Mouse (Mus musculus) kidney, postnatal 4 days (tissue): Measurements from ENCODE around the gene Mroh3.

Source experiments
- DNase-seq, 2 experiments: peaks; one replicate each; pipeline ENCODE4 v3.0.0; 2021; ENCODE audit warnings: mixed read lengths in 2 of 2

The Mroh3 gene

DNA sequence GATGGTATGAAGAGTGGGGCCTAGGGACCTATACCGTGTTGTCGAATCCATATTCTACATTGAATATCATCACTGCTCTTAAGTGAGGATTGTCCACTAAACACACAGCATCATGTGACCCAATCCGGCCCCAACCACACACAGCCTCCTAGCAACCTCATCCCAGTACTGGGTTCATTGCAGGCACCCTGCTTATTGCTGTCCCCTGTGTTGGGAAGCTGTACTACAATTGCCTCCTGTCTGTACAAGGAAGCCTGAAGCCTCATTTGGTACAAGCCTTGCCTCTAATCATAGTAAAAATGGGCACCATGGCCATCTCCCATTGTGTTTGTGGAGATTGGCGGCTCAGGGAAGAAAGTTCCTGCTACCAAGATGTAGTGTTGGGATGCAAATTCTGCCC lies 56.3 kb downstream of the Mroh3 start:
- DNase-seq: no peak

DNA sequence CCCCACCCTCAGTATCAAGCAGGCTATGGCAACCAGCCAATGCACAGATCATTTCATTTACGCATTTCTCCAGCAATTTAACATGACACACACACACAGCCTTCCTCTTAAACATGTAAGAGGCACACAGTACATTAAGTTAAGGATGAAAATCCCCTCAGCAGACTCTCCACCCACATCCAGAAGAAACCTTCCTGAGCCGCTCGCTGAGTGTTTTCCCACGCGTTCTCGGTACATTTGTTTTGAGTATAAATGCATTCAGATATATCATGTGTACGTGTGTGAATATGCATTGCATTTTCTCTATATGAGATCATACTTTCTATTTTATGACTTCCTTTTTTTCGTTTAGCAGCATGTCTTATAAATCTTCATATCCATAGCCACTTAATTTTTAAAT lies 61.3 kb downstream of the Mroh3 start:
- no peak for DNase-seq

DNA sequence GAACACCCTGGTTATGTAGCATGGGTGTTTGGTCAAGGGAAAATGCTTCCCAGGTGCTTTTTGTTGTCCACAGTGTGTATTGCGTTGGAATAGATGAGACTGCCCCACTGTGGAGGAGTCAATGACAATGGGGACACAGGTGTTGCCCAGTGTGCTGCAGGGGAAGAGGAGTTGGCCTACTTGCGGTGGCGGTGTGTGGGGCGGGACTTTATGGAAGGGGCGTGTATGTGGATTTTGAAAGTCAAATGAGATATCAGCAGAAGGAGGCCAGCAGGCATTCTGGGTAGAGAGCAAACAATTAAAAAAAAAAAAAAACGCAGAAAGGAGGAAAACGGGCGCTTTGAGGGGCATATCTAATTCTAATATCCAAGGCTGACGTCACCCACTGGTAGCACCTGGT lies 62.9 kb downstream of the Mroh3 start:
- no peak for DNase-seq

DNA sequence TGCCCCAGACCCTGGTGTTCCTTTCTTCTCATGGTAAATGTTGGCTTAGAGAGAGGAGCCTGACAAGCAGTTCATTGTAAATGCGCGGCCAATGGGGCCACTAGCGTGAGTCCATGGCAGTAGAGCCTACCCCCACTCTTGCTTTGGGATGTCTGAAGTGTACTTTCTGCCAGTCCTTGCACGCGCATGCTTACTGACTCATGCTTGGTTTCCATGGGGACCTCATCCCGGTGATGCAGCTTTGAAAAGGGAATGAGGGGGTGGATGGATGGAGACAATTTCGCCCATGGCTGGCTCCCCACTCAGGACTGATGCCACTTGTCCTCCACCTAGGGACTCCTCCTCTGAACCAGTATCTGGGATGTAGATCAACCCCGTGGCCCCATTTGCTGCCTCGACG lies 69.1 kb downstream of the Mroh3 start:
- DNase-seq: no peak

DNA sequence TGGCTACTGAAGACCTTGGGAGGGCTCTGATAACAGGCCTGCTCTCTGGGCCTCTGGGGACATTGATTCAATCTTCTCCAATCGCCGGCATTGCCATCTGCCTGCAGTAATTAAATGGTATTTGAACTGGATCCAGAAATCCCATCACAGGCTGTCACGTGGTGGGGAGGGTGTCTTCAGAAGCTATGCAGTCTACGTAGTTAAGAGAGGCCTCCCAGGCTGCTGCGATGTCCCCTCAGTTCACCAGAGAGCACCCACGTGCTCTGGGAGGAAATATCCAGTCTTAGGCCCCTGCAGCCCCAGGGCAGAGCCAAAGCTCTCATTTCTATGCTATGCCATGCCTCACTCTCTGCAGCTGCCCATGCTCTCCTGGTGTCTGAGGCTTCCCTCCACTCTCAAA lies 70.3 kb downstream of the Mroh3 start:
- DNase-seq: no peak

DNA sequence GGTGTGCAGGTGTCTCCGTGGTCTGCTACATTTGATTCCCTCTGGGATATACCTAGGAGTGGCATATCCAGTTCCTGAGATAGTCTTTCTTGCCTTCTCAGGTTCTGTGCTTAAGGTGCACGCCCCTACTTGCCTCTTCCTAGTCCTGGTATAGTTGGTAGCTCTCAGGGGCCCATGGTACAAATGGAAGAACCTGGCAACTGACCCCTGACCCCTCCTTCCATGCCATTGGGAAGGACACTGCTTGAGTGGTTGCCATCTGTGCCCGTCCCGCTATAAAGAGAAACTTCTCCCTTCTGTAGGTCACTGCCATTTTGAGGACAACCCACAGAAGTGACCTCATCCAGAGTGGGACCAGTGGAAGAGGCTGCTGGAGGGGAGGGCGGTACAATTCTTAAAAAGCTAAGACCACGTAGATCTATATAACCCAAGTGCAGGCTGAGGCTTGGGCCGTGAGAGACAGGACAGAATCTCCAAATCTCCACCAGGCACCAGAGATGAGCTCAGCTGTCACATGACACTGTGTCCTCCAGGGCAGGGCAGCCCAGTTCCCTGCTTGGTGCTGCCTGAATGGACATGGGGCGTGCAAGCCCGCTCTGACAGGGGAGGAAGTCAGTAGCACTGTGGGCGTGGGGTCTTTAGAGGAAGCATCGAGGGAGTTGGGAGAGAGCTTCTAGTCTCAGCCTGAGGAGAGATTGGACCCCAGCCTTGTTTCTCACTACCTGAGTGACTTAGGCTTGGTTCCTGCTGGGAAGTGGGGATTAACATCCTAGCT lies 71.3 kb downstream of the Mroh3 start:
- peak in 1 of 2 experiments; percentile 55 for DNase-seq

DNA sequence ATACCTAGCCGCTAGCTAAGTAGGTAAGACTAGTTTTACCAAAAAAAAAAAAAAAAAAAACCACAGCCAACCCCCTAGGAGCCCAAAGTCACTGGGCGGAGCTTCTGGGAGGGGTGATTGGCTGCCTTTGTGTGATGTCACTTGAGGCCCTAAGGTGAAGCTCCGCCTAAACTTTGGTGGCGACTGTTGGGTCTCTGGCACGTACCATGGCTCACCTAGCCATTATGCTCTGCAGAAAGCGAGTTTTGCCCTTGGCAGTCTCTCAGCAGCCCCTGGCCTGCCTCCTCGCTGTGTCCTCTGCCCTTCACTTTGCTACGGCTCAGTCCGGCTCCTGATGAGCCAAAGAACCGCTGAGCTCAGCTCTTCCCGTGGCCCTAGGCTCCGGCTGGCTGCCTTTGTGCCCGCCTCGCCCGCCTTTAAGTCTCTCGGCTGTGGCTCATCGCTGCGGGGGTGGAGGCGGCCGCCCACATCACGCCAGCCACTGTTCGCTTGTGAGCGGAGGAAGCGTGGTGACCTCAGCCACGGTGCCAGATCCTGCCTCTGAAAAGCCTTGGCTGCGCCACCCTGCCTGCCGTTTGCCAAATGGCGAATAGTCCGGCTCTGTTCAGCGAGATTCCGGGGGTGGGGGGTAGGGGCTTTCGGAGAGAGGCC lies 72.5 kb downstream of the Mroh3 start:
- DNase-seq: peak; percentile 80 to 89

DNA sequence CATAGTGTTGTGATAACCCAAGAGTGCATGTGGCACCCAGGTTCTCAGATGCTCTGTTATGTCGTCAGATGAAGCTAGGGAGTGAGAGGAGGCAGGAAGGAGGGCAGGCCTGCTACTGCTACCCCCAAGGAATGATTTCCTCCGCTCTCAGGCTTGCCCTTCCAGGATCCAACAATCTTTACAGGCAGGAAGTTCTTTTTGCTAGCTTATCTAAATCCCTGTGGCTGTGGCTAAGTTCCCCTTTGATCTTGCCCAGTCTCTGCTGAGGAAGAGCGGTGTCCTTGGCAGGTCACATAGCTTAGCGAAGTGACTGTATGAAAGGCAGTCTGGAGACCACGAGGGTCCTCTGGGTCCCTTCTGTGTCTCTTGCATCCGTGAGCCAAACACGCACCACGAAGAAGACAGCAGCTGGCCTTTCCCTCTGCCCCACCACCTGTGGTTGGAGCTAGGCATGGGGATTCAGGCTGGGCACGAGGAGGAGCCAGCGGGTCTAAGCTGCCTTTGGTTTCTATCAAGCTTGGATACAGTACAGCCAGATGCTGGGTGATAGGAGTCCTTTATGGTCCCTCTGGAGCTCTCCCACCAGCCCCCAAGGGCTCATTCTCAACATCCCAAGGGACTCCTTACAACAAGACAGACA lies 74.3 kb downstream of the Mroh3 start:
- no peak for DNase-seq

DNA sequence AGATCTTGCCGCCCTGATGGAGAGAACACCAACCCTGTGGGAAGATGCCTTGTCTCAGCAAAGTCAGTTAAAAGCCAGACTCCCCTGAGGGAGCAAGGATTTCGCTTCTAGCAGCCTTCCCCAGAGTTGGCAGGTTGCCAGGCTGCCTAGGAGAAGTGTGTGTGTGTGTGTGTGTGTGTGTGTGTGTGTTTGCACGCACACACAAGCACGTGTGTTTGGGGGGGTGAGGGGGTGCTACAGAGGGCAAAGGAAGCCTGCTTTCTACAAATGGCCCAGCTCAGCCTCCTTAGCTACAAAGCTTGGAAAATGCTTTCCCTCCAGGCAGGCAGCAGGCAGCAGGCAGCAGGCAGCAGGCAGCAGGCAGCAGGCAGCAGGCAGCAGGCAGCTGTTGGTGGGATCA lies 75.1 kb downstream of the Mroh3 start:
- DNase-seq: peak; percentile 80 to 86

DNA sequence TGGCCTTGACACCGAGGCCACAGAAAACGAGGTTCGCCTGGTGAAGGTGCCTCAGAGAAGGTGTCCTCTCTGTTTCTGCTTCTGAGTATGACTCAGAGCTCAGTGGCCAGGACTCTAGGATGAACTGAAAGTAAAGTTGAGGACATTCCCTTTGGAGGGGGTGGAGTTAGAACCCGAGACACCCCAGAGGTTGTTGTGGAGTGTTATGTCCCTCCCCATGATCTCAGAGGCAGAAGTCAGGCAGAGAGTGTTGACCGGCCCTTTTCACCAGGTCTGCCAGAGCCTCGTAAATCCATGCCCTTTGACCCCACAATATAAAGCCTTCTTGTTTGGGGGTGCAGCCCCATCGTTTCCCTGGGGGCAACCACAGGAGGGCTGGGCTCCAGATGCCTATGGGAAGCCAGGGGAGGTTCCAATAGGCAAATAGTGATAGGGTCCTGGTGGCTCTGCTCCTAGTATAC lies 75.5 kb downstream of the Mroh3 start:
- DNase-seq: no peak

DNA sequence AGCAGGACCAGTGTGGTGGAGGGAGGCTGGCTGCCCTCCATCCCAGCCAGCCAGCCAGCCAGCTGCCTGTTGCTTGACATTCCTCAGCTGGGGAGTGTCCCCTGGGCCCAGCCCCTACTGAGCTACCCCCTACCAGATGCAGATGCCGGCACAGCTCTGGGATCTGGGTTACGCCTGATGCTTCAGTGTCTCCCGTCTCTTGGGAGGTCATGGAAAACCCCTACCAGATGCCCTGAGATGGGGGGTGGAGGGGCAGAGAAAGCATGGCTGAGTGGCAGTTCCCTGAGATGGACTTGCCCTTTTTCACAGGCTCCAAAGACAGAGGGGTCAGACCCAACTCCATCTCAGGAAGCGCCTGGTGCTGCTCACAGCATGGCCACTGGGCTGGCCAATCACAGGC lies 76.1 kb downstream of the Mroh3 start:
- peak in 1 of 2 experiments; percentile 39 for DNase-seq

DNA sequence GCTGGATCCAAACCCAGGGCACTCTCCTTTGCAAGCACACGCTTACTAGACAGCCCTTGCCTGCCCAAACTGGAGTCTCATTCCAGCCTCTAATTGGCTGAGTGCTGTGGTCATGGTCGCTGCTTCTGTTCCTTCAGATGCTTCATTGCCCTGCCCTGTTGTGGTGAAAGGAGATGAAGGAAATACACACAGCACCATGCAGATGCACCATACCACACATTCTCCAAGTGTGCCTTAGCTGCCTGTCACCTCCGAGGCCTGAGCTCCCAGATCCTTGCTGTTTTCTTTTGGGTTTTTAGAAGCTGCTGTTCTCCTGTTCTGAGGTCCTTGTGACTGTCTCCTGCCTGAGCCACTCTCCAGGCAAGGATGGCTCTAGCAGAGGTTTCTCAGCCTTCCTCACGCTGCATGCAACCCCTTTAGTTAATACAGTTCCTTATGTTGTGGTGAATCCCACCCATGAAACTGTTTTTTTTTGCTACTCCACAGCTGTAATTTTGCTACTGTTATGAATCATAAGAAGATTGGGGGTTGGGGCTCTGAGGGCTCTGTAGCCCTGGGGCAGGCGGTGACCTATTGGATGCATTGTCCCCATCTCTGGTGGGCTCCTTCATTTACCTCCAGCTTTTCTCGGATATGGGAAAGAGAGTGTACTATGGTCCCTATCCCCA lies 76.7 kb downstream of the Mroh3 start:
- no peak for DNase-seq

DNA sequence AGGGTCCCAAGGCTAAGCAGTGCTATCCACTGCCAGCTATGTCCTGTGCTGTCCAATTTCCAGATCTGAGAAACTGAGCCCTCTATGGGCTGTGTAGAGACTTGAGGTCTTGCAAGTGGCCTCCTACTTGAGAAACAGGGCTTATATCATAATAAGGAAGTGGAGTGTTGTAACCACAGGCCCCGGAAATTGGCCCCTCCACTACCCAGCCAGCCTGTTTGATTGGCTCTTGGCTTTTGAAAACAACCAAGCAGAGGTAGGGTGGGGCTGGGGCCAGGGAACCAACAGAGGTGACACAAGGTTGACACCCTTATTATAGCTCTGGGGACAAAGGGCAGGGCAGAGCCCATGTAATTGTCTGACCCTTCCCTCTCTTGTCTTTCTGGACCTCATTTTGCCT lies 77.6 kb downstream of the Mroh3 start:
- no peak for DNase-seq

DNA sequence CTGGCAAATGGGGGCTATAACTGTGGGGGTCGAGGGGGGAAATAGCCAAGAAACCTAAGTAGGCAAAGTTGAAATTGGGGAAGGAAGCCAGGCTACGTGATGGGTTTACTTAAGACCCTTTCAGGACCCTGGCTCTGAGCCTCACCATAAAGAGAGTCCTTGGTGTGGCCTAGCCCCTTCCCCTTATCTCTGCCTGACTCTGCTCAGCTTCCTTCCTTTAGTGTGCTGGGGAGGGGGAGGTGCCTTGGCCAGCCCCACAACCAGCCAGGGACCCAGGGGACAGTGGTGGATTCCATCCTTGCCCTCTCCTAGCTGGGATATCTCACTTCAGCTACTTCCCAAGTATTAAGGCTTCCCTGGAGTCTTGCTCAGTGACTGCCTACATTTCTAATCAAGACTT lies 78.1 kb downstream of the Mroh3 start:
- DNase-seq: no peak

DNA sequence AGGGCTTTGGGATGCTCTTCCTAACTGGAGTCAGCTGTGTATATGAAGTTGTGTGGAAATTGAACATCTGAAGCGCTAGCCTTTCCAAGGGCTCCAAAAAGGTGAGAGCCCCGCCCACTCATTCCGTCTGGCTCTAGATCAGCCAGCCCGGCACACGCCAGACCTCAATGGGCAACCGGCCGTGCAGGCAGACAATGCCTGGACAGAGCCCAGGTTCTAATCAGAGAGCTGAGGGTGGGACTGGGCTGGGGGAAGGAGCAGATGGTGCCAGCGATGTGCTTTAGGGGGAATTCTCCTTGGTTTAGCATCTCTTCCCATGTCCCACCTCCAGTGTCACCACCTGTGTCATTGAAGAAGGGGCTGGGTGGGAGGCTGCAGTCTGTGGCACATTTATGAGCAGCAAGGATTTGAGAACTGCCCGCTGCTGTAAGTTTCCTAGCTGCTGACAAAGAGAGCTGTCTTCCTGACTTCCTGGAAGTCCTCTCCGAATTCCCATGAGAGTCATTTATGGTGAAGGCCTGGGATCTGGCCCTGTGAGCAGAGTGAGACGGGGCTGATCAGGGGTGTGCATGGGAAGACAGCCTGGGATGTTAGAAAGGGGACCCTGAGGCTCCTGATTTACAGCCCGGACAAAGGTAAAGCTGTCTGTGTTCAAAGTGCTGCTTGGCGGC lies 78.9 kb downstream of the Mroh3 start:
- peak; percentile 40 to 55 for DNase-seq

DNA sequence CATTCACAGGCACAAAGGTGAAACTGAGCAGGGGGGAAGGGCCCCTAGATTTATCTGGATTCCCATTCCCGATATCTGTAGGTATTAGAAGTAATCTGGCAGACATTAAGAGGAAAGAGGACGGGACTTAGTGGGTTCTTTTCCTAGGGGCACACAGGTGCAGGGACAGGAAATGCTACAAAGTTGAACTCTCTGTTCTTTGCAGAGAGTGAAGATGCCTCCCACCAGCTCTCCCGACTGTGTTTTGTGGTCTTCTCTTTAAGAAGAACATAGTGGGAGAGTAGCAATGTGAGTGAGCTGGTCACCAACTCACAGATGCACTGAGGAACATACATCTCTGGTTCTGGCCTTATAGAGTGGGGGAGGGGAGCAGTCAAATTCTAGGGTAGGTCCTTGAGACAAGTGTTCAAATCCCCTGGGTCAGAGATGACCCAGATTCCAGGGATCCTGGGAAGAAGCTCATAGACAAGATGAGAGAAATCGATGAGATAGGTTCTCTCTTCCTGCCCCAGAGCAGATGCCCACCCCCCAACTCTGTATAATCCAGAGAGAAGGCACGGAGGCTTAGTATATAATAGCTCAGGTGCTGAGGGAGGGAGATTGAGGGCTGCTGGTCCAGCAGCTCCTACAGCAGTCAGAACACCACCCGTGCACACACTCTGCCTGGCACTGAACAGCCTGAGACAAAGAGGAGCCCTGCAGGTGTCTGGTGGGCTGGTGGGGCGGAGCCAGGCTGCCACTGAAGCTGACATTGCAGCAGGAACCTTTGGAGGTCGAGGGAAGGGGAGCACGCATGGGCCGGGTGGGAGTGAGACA lies 80.0 kb downstream of the Mroh3 start:
- no peak for DNase-seq
